In the genomic region with DNA sequence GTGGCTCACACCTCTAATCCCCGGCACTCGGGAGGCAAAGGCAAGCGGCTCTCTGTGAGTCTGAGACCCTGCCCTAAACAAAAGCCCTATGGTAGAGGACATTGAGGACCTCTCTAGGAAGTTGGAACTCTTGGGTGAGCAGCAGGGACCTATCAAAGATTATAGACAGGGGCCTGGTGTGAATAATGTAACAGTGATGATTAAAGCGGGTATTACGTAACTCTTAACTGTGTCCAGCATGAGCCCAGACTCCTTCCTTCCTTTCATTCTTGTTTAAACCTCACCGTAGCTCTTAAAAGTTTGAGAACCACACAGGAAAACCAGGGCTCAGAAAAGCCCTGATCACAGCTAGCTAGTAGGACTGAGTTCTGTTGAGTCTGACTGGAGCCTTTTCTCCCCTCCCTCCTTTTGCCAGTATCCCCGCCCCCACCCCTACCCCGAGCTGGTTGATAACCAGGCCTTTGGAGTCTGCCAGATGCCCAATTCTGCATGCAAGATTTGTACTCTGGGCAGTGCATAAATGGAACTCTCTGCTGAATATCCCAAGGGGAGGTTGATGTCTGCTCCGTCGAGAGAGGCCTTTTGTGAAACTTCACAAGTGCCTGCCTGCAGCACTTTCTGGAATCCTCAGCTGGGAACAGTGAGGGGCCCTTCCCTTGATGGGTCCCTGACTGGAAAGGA, we compare ENCODE assay signal across 7 mouse cellular contexts. TPM values are rescaled to one million over a fixed set of nuclear protein-coding genes. Genes with fewer than 3 reads are reported as not detected.
DNase-seq lines count a peak whose midpoint lies in the region; ATAC-seq lines count a peak whose summit lies in the region.

No protein-coding gene starts in this region.

- H3K4me2 ChIP-seq in embryonic facial prominence, embryonic 15.5 days (replicated peaks), result no peak overlapping the region
- 0 out of 2 replicates have a peak overlapping the region, but pooled peaks have one; percentile 0 for H3K4me2 ChIP-seq in hindbrain, embryonic 12.5 days (replicated peaks)
- no peak overlapping the region for H3K4me2 ChIP-seq in midbrain, embryonic 11.5 days

- no peaks in the 10 kb centered on the region for H3K27me3 ChIP-seq in embryonic facial prominence, embryonic 15.5 days
- H3K27me3 ChIP-seq in hindbrain, embryonic 12.5 days, result no peaks in the 10 kb centered on the region
- no peaks in the 10 kb centered on the region for H3K27me3 ChIP-seq in midbrain, embryonic 11.5 days (ENCODE audit: control insufficient read depth, insufficient read depth, low read length)

- H3K9ac ChIP-seq in embryonic facial prominence, embryonic 15.5 days, result no peak overlapping the region
- H3K9ac ChIP-seq in hindbrain, embryonic 12.5 days, result no peak overlapping the region
- no peak overlapping the region; the same call in 1 of the 2 replicates for H3K9ac ChIP-seq in midbrain, embryonic 11.5 days (ENCODE audit: low read length)

- no peak for ATAC-seq in embryonic facial prominence, embryonic 15.5 days (ENCODE audit: insufficient number of reproducible peaks, low FRiP score, low TSS enrichment, low read depth)
- ATAC-seq in hindbrain, embryonic 12.5 days (ENCODE audit: low FRiP score), result peak; percentile 43; the same call in 1 of the 2 replicates
- ATAC-seq in midbrain, embryonic 11.5 days (ENCODE audit: low FRiP score), result no peak

- no peaks in the 10 kb centered on the region for H3K9me3 ChIP-seq in embryonic facial prominence, embryonic 15.5 days (replicated peaks)
- no peaks in the 10 kb centered on the region for H3K9me3 ChIP-seq in hindbrain, embryonic 12.5 days (replicated peaks)
- H3K9me3 ChIP-seq in midbrain, embryonic 11.5 days (ENCODE audit: control insufficient read depth, low read length), result no peaks in the 10 kb centered on the region

- 46% methylated on average over 10 of the region's 10 CpGs for WGBS in embryonic facial prominence, embryonic 15.5 days
- 54% methylated on average over 10 of the region's 10 CpGs for WGBS in hindbrain, embryonic 12.5 days
- 50% methylated on average over 10 of the region's 10 CpGs for WGBS in midbrain, embryonic 11.5 days

- peak overlapping the region; percentile 45 for H3K27ac ChIP-seq in embryonic facial prominence, embryonic 15.5 days (replicated peaks)
- peak overlapping the region; percentile 66 for H3K27ac ChIP-seq in hindbrain, embryonic 12.5 days
- H3K27ac ChIP-seq in midbrain, embryonic 11.5 days (ENCODE audit: low read depth, low read length), result peak overlapping the region; percentile 35; the same call in 1 of the 2 replicates

- peaks cover 39% of the 10 kb centered on the region for H3K4me1 ChIP-seq in embryonic facial prominence, embryonic 15.5 days
- H3K4me1 ChIP-seq in hindbrain, embryonic 12.5 days, result peaks cover 33% of the 10 kb centered on the region
- H3K4me1 ChIP-seq in midbrain, embryonic 11.5 days (ENCODE audit: control insufficient read depth, insufficient read depth, low read length), result peaks cover 22% of the 10 kb centered on the region

- DNase-seq in brain, adult 2 months (ENCODE audit: low read depth, low spot score), result peak; percentile 51
- DNase-seq in midbrain, embryonic 11.5 days (ENCODE audit: low spot score, missing footprints), result peak; percentile 83
- DNase-seq in adrenal gland, postnatal 4 days (ENCODE audit: low spot score in 2 of 2), result no peak
- no peak for DNase-seq in kidney, postnatal 36 days
- DNase-seq in embryo, embryonic 10.5 days (ENCODE audit: low spot score), result no peak

- H3K36me3 ChIP-seq in embryonic facial prominence, embryonic 15.5 days, result 0 out of 2 replicates have a peak, but pooled peaks cover 5% of the 10 kb centered on the region
- H3K36me3 ChIP-seq in hindbrain, embryonic 12.5 days, result no peaks in the 10 kb centered on the region
- no peaks in the 10 kb centered on the region for H3K36me3 ChIP-seq in midbrain, embryonic 11.5 days (ENCODE audit: control insufficient read depth, insufficient read depth, low read length)

- H3K4me3 ChIP-seq in embryonic facial prominence, embryonic 15.5 days (replicated peaks), result no peak overlapping the region
- no peak overlapping the region for H3K4me3 ChIP-seq in hindbrain, embryonic 12.5 days
- H3K4me3 ChIP-seq in midbrain, embryonic 11.5 days (ENCODE audit: low read depth, low read length), result no peak overlapping the region

RNA-seq across cellular contexts. Expression of a gene that starts 4.6 kb away (rescaled TPM):
- polyA plus RNA-seq in embryonic facial prominence, embryonic 15.5 days (2015; fragmentation: Nextera tagmentation; extraction: Ambion mirVana), result 16.8 and 17.3 TPM in 2 replicates
- polyA plus RNA-seq in hindbrain, embryonic 12.5 days (2016; fragmentation: Nextera tagmentation; extraction: Ambion mirVana), result 13.5 and 13.6 TPM in 2 replicates
- polyA plus RNA-seq in midbrain, embryonic 11.5 days (2014; fragmentation: Nextera tagmentation; extraction: Ambion mirVana), result 8.2 and 10.5 TPM in 2 replicates
- 10 to 100 TPM; 12.6 to 14.1 TPM for total RNA-seq in adrenal gland, postnatal 4 days (2021)

RNA-seq across cellular contexts. Expression of a gene that starts 27.3 kb away (rescaled TPM):
- polyA plus RNA-seq in embryonic facial prominence, embryonic 15.5 days (2015; fragmentation: Nextera tagmentation; extraction: Ambion mirVana), result 4.7 and 11.2 TPM in 2 replicates
- polyA plus RNA-seq in hindbrain, embryonic 12.5 days (2016; fragmentation: Nextera tagmentation; extraction: Ambion mirVana), result 0.35 and 0.73 TPM in 2 replicates
- not detected in 2 replicates for polyA plus RNA-seq in midbrain, embryonic 11.5 days (2014; fragmentation: Nextera tagmentation; extraction: Ambion mirVana)
- total RNA-seq in adrenal gland, postnatal 4 days (2021), result not detected

RNA-seq across cellular contexts. Expression of a gene that starts 29.9 kb away (rescaled TPM):
- polyA plus RNA-seq in embryonic facial prominence, embryonic 15.5 days (2015; fragmentation: Nextera tagmentation; extraction: Ambion mirVana), result 42.9 and 43.9 TPM in 2 replicates
- polyA plus RNA-seq in hindbrain, embryonic 12.5 days (2016; fragmentation: Nextera tagmentation; extraction: Ambion mirVana), result 112 and 115 TPM in 2 replicates
- 62.4 and 62.8 TPM in 2 replicates for polyA plus RNA-seq in midbrain, embryonic 11.5 days (2014; fragmentation: Nextera tagmentation; extraction: Ambion mirVana)
- total RNA-seq in adrenal gland, postnatal 4 days (2021), result 10 to 100 TPM; 32.9 to 33.7 TPM

RNA-seq across cellular contexts. Expression of a gene that starts 48.7 kb away (rescaled TPM):
- 19.4 and 21.2 TPM in 2 replicates for polyA plus RNA-seq in embryonic facial prominence, embryonic 15.5 days (2015; fragmentation: Nextera tagmentation; extraction: Ambion mirVana)
- 14.3 and 17.8 TPM in 2 replicates for polyA plus RNA-seq in hindbrain, embryonic 12.5 days (2016; fragmentation: Nextera tagmentation; extraction: Ambion mirVana)
- 7.6 and 7.9 TPM in 2 replicates for polyA plus RNA-seq in midbrain, embryonic 11.5 days (2014; fragmentation: Nextera tagmentation; extraction: Ambion mirVana)
- 10 to 100 TPM; 11.4 to 12.2 TPM for total RNA-seq in adrenal gland, postnatal 4 days (2021)

Comparison
In these comparisons a context has a peak if more than half of its experiments do, and no peak if none do; other contexts are left out.
1. DNase-seq: peak in brain, adult 2 months (single experiment) and midbrain, embryonic 11.5 days (single experiment); none in adrenal gland, postnatal 4 days (0 of 2), kidney, postnatal 36 days (0 of 2) and embryo, embryonic 10.5 days (single experiment).
2. Peak in every context shown above with its lines, with median percentiles within 50 percentile points of each other: H3K27ac ChIP-seq.